Mouse (Mus musculus) left cerebral cortex, postnatal 36 days (tissue): Measurements from ENCODE around the gene Heca. TPM values are rescaled to one million over a fixed set of nuclear protein-coding genes. Genes with fewer than 3 reads are reported as not detected.
"Not testable (repeated sequence)": the region's sequence is repeated elsewhere in the genome, so short reads cannot be mapped to it uniquely, and the experiment has no call there.

Experiments
- DNase-seq, 2 experiments: peaks; one replicate each; pipeline ENCODE4 v3.0.0; 2021 to 2022; ENCODE audit warnings: low spot score in 2 of 2, mixed read lengths in 1 of 2
- intact Hi-C: fragments of 180-260 bp; cut with DNase I; formaldehyde crosslinking; loops from one replicate; pipeline ENCODE4 v1.15.1; 2025
- total RNA-seq, 2 experiments: library from RNA; stranded (reverse); gene quantifications; 2 replicates each; pipeline ENCODE4 v1.2.3; 2021

Gene Heca
- total RNA-seq, 2 experiments from 2014 or later = 24.8 to 27.8 TPM

DNA sequence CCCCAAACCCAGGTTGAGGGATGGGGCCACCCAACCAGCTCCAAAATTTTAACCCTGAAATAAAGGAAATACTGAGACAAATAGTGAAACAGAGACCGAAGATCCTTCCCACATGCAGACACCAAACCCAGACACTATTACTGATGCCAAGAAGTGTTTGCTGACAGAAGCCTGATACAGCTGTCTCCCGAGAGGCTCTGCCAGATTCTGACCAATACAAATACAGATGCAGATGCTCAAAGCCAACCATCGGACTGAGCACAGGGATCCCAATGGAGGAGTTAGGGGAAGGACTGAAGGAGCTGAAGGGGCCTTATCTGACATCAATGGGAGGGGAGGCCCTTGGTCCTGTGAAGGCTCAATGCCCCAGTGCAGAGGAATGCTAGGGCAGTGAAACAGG is 41.5 kb downstream of the Heca start:
- intact Hi-C loops, DNase-seq: not testable (repeated sequence)

DNA sequence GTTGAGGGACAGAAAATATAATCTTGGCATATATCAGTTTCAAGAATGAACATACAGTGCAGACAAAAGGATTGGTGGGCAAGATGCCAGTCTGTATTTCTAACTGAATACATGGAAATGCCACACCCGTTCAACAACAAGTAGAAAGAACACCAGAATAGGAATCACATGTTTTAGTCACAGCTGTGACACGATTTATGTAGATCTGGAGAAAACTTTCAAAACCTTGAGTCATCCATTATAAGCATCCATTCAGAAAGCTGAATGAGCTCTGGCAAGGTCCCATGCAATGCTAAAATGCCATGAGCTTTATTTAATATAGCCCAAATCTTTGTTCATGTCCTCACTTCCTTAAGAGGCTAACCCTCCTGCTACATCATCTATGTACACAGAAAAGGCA is 44.4 kb downstream of the Heca start:
- no peak for DNase-seq
- intact Hi-C loops = no loop called here

DNA sequence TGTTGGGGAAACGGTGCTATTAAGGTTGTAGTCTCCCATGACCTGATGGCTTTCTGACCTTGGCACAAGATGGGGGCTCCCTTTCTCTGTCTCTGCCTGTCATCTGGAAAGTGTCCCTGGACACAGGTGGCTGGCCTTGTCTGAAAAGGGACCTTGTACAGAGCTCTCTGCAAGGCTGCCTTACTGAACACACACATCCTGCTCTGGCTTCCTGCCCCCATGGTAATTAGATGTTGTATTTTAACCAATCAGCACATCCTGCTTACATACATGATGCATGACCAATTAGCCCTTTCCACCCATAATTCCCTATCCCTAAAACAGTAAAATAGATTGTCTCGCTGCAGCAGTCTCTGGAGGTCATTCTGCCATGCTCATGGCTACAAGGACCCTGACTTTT is 67.1 kb downstream of the Heca start:
- intact Hi-C loops = loop anchor here (5.0 kb wide), 1 partner anchor 317 kb away; no protein-coding TSS in a partner anchor

DNA sequence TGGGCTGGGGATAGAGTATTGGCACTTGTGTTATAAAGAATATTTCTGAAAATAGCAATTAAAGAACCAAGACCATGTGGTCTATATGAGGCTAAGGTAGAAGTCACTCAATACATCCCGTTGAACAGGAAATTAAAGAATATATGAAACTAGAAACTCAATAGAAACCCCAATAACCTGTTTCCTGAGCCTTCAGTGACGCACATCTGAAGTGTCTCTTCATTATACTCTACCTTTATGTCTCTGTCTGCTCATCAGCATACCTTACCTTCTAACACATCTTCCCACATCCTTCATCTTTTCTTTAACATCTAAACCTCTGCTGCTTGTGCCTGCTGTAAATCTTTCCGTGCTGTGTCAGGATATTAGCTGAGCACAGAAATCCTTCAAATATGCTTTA is 67.8 kb downstream of the Heca start:
- intact Hi-C loops = loop anchor here (5.0 kb wide), 1 partner anchor 317 kb away; no protein-coding TSS in a partner anchor
- no peak for DNase-seq

More for the DNA sequence above, 67.1 kb downstream of the Heca start:
- no peak for DNase-seq

DNA sequence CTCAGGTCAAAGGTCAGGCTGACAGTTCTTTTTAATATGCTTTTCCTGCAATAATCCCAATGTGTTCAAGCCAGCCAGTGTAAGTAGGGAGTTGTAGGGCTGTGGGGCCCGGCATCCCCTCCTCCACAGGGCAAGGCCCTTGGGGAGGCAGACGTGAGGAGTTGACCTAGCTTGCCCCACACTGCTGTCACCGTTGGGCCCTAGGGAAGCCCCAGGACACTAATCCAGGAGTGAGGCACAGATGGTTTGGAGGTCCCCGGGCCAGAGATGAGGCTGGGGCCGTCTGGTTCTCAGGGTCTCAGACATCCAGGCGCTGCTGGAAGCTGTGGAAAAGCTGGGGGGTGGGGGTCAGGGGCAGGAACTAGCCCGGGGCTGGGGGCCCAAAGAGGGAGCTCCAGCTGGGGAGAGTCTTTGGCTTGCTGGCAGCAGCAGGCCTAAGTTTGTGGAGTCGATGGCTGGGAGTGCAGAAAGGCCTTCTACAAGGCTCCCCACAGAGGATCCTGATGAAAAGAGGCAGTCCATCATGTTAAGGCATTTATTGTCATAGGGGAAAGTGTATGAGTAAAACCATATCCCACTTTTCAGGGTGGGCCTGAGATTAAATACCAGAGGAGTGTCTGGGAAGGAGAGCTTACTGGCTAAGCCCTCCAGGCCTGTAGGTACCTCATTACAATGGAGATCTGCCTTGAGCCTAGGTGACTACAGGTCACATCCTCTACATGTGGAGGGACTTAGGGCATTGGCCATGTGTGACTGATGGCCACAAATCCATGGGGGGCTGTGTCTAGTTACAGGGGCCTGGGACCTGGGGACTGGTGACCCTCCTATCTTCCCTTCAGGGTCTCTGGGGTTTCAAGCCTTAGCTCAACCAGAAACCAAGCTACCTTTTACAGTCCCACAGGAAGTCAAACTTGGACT is 69.6 kb downstream of the Heca start:
- intact Hi-C loops = no loop called here
- DNase-seq = no peak

DNA sequence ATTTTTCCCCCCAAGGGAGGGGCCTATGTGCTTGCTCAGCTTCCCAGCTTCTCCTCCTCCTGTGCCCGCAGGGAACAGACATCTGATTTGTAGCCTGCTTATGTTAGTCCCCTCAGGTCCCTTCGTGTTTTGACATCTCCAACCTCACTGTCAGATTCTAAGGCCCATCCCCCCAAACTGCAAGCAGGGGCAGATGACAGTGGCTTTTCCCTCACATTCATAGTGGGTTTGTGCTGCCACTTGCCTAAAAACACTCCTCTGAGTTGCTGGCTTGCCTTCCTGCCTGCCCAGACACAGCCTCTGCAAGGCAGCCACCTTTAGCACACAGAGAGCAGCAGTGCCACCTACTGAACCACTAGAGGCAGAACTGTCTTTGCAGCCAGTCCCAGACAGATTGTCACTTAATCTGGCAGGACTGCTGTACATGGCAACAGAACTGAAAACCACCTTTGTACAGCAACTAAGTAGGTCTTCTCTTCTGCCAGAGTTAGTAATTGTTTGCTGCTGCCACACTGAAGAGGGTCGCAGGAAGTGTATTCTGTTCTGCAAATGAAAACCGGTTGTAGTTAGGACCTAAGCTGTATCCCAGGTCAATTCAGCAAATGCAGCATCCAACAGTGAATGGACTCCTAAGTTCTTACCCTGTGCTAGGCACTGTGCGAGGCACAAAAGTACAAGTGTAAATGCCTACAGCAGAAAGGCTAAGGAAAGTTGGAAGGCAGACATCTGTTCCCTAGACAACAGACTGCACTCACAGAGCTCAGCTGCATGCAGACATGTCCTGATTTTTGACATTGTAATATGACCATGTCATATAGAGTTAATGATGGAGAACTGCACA is 77.8 kb downstream of the Heca start:
- intact Hi-C loops = loop anchor here (2.0 kb wide), 1 partner anchor 137 kb away; no protein-coding TSS in a partner anchor
- peak; percentile 55 to 71 for DNase-seq

DNA sequence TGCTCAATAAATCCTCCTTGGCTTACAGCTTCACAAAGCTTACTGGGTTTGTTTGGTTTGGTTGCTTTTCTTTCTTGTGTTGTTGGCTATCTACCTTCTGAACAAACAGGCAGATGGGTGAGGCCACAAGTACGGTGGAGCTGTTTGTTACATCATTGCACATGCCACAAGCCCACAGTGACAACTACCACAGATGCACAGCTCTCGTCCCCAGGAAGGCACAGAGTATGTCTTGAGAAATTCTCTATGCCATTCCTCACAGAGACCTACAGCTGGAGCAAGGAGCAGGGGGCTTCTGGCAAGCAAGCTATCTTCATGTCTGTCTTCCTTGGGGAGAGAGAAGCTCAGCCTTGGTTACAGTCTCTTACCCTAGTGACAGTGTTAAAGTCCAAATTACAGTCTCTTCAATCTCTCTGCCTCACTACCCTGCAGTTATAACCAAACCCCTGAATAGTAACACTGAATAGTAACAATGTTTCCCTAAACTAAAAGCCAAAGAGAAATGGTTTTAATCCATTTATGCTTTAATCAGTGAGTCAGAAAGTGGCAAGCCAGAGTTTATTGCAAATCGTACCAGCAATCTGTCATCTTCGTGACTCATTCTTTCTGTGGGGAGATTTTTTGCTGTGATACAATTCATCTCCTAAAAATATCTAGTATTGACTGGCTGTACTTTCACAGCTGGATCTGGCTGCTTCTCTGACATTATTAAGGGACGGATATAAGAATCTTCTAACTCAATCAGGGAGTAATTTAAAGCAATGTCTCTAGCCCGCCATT is 87.0 kb downstream of the Heca start:
- no peak for DNase-seq

DNA sequence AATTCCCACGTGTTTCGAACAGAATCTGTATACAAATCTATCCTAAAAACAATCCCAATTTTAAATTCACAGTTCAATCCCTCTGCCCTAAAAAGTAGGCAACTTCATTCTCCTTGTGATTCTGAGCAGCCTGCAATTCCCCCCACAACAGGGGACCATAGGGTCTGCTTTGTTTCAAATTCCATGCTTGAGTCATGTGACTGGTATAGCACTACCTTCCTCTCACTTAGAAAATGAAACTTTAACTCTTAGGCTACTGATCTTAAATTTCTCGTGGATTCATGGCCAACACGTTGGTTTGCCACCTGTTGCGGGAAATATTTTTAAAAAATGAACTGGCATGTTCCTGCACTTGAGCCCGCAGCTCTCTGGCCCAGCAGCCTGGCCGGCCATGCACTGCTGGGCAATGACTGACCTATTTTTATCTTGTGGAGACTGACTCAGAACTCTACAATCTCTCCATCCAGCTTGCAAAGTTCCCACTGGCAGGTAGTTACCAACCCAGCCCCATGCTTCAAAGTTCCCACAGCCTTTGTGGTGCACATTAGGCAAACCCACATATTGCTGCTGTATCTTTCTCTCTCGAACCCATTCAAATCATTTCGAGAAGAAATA is 90.1 kb downstream of the Heca start:
- DNase-seq = no peak
- intact Hi-C loops = no loop called here

More for the DNA sequence above, 87.0 kb downstream of the Heca start:
- intact Hi-C loops = no loop called here

DNA sequence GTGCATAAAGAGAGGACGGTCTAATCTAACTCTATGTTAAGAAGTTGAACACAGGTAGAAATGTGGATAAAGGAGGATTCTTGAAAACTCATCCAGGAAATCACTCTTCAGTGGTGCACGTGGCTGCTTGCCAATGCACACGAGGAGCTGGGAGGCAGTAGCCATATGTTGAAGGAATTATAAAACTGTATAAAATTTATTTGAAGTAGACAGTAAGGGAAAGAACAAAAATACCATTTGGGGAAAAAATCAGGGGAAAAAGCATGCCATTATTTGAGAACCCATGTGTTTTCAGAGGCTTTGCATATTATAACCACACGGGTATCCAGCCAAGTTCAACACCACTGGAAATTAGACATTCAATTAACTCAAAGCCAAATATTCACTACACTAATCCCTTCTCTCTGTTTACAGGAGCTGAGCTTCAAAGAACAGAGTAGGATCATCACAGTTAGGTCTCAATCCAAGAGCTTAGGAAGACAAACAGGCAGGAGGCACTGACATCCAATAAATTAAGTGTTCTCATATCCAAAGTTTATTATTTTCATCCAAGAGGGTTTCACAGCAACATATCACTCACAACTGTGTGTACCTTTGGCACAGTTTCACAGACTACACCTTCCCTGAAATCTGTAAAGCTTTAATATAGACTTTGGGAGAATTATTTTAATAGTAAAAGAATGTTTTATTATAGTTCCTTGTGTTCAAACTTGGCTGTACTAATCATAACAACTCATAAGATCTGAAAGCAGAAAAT is 102.9 kb downstream of the Heca start:
- intact Hi-C loops = no loop called here
- peak; percentile 35 to 40 for DNase-seq

DNA sequence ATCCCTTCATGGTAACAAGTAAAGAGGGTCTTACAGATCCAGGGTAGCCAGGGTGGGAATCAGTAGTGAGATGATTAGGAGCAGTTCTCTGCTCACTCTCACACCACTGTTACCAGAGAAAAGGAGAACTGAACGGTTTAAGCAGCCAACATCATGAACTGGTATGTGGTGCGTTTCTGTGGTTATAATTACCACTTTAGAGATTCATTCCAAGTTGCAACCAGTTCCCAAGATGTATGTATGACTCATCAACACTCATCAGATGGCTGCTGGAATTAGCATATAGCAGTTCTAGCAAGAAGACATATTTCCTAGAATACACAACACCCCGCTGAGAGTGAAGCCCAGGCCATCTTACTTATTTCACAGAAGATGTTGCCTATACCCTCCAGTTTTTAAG is 105.8 kb downstream of the Heca start:
- peak; percentile 21 to 30 for DNase-seq
- intact Hi-C loops = no loop called here

DNA sequence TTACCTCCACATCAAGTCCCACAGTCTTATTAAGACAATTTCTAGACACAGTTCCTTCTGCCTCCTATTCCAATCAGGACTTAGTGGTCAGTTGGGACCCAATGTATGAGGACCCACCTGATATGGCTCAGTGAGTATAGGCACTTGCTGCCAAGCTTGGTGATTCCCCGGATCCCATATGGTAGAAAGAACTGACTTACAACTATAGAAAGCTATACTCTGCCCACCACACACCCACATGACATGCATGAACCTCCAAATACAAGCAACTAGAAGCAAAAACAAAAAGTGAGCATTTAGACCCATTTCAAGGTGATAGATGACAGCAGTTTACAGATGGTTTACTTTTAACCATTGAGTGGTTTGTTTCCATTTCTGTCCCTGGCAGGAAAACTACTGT is 111.6 kb downstream of the Heca start:
- DNase-seq = no peak
- intact Hi-C loops = no loop called here

DNA sequence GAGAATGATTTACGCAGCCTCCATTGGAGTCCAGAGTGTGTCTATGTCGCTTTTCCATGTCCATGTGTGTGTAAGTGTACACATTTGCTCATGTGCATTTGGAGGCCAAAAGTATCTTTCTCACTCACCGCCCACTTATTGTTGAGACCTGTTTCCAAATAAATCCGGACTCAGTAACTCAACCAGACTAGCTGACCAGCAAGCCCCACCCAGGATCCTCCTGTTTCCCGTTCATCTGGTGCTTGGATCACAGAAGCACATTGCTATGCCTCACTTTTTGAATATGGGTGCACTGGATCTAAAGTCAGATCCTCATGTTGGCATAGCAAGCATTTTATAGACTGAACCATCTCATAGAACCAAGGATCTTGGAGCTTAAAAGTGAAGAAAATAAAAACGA is 112.8 kb downstream of the Heca start:
- intact Hi-C loops = no loop called here
- no peak for DNase-seq

DNA sequence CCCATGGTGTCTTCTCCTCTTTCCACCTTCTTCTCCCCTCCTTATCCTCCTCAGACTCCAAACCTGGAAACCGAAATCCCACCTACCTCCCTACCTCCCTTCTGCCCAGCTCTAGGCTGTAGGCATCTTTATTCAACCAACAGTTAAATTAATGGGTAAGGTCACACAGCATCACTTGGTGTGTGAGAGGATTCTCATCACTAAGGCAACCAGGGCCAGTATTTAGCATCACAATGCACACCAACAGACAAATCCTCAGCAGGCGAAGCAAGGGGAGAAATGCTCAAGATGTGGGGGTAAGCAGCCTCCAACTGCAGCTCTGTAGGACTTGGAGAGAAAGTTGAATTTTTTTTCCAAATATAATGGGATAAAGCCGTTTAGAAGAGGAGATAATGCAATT is 116.8 kb downstream of the Heca start:
- no peak for DNase-seq
- intact Hi-C loops = no loop called here

DNA sequence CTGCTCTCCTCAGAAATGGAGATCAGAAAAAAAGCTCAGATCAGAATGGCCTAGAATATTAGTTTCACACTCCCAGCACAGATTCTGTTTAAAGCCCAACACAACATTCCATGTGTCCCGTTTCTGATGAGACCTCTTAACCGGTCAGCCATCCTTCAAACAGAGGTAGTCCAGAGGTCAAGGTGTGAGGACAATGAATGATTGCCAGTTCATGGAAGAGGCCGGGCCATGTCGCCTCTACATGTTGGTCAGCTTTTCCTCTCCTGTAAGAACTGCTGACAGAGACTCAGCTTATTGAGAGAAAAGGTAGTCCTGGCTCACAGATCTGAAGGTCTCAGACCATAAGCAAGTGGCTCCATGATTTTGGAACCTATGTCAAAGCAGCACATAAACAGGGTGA is 118.7 kb downstream of the Heca start:
- intact Hi-C loops = no loop called here
- DNase-seq = no peak

DNA sequence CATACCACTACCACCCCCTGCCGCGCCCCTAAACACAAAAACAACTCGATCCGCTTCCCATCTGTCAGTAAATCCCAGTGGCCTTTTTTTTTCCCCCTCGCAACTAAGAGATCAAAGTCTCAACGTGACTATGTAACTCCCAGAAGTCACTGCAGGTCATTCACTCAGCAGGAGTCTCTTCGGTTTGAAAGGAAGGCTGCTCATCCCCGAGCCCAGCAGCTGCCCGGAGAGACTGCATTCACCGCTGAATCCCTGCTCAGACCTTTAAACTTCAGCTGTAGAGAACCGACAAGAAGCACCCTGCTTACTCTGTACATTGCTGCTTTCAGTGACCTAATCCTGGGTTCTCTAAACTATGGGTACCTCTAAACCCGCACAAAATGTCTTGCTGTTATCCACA is 120.5 kb downstream of the Heca start:
- intact Hi-C loops = no loop called here
- no peak for DNase-seq

DNA sequence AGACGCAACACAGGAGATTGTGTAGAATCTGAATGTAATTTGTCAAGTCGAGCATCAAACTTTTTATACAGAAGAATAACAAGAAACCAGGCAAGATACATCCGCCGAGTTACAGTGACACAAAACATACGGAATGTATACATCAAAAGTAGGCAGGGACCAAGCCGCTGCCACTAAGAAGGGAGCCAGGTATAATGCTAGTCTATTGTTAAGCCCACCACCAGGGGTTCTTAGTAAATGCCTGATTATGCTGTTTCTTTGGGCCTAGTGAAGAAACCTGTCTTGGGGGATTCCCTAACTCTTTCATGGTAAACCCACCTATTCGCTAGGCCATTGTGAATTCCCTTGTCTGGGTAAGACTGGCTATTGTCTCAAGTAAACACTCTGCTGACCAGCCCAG is 127.4 kb downstream of the Heca start:
- intact Hi-C loops = not testable (repeated sequence)

More for the DNA sequence above, 127.4 kb downstream of the Heca start:
- DNase-seq = not testable (repeated sequence)
